Mouse (Mus musculus): ENCODE data around the gene Zbtb40. TPM values are rescaled to one million over a fixed set of nuclear protein-coding genes. Genes with fewer than 3 reads are reported as not detected.

Zbtb40 gene
- polyA plus RNA-seq, 2 experiments, result 5.0 to 7.5 TPM

- WGBS, result 38% methylated on average over 2 of the region's 2 CpGs
- no peak for ATAC-seq (ENCODE audit: low FRiP score, low read depth)
- no peaks in the 10 kb centered on the region for H3K36me3 ChIP-seq (ENCODE audit: control insufficient read depth, insufficient read depth, low read length)
- no peak overlapping the region for H3K4me2 ChIP-seq (replicated peaks; ENCODE audit: low read depth, low read length, severe bottlenecking)
- peaks cover 13% of the 10 kb centered on the region for H3K4me1 ChIP-seq (ENCODE audit: control insufficient read depth, insufficient read depth, low read length)
- no peak overlapping the region for H3K4me3 ChIP-seq (replicated peaks; ENCODE audit: low read length)
- no peaks in the 10 kb centered on the region for H3K9me3 ChIP-seq (ENCODE audit: control insufficient read depth, low read length)
- TF ChIP-seq POLR2A (IDR thresholded peaks at IDR 0.05; ENCODE audit: borderline replicate concordance, extremely low read depth, insufficient read depth, insufficient read length), result no peak
- no peak overlapping the region for H3K9ac ChIP-seq (ENCODE audit: low read depth, low read length, severe bottlenecking)
- H3K27me3 ChIP-seq (ENCODE audit: control insufficient read depth, insufficient read depth, low read length), result no peaks in the 10 kb centered on the region
- no peak overlapping the region for H3K27ac ChIP-seq (replicated peaks; ENCODE audit: low read depth, low read length)
- DNase-seq (ENCODE audit: low spot score), result no peak
Measured at GRCm38 (mm10) chr4:137082866-137083265, 34.3 kb upstream of the Zbtb40 start.

- no peak overlapping the region for H3K4me2 ChIP-seq (replicated peaks; ENCODE audit: low read depth, low read length, severe bottlenecking)
- no peak overlapping the region for H3K4me3 ChIP-seq (replicated peaks; ENCODE audit: low read length)
- no peak for DNase-seq (ENCODE audit: low spot score)
- H3K36me3 ChIP-seq (ENCODE audit: control insufficient read depth, insufficient read depth, low read length), result no peaks in the 10 kb centered on the region
- ATAC-seq (ENCODE audit: low FRiP score, low read depth), result no peak
- no peak for TF ChIP-seq POLR2A (IDR thresholded peaks at IDR 0.05; ENCODE audit: borderline replicate concordance, extremely low read depth, insufficient read depth, insufficient read length)
- 88% methylated on average over 4 of the region's 4 CpGs for WGBS
- no peak overlapping the region for H3K27ac ChIP-seq (replicated peaks; ENCODE audit: low read depth, low read length)
- H3K27me3 ChIP-seq (ENCODE audit: control insufficient read depth, insufficient read depth, low read length), result no peaks in the 10 kb centered on the region
- H3K9ac ChIP-seq (ENCODE audit: low read depth, low read length, severe bottlenecking), result no peak overlapping the region
- no peaks in the 10 kb centered on the region for H3K9me3 ChIP-seq (ENCODE audit: control insufficient read depth, low read length)
- peaks cover 13% of the 10 kb centered on the region for H3K4me1 ChIP-seq (ENCODE audit: control insufficient read depth, insufficient read depth, low read length)
Measured at GRCm38 (mm10) chr4:137081401-137081800, 32.8 kb upstream of the Zbtb40 start.

GRCm38 (mm10) chr4:137077216-137077615 lies 28.6 kb upstream of the Zbtb40 start:
- no peak for ATAC-seq (ENCODE audit: low FRiP score, low read depth)
- no peak for DNase-seq (ENCODE audit: low spot score)
- no peak overlapping the region for H3K27ac ChIP-seq (replicated peaks; ENCODE audit: low read depth, low read length)
- no peaks in the 10 kb centered on the region for H3K36me3 ChIP-seq (ENCODE audit: control insufficient read depth, insufficient read depth, low read length)
- no peak overlapping the region for H3K4me2 ChIP-seq (replicated peaks; ENCODE audit: low read depth, low read length, severe bottlenecking)
- H3K27me3 ChIP-seq (ENCODE audit: control insufficient read depth, insufficient read depth, low read length), result no peaks in the 10 kb centered on the region
- H3K9ac ChIP-seq (ENCODE audit: low read depth, low read length, severe bottlenecking), result no peak overlapping the region
- H3K9me3 ChIP-seq (ENCODE audit: control insufficient read depth, low read length), result no peaks in the 10 kb centered on the region
- H3K4me1 ChIP-seq (ENCODE audit: control insufficient read depth, insufficient read depth, low read length), result no peaks in the 10 kb centered on the region
- 45% methylated on average over 2 of the region's 2 CpGs for WGBS
- TF ChIP-seq POLR2A (IDR thresholded peaks at IDR 0.05; ENCODE audit: borderline replicate concordance, extremely low read depth, insufficient read depth, insufficient read length), result no peak
- H3K4me3 ChIP-seq (replicated peaks; ENCODE audit: low read length), result no peak overlapping the region

- WGBS, result 79% methylated on average over 6 of the region's 6 CpGs
- Histone ChIP-seq H3K27me3 (ENCODE audit: control insufficient read depth, insufficient read depth, low read length) (no peaks in the 10 kb centered on the region), H3K36me3 (ENCODE audit: control insufficient read depth, insufficient read depth, low read length) (no peaks in the 10 kb centered on the region), H3K4me1 (ENCODE audit: control insufficient read depth, insufficient read depth, low read length) (no peaks in the 10 kb centered on the region), H3K27ac (replicated peaks; ENCODE audit: low read depth, low read length) (no peak overlapping the region), H3K9me3 (ENCODE audit: control insufficient read depth, low read length) (no peaks in the 10 kb centered on the region), H3K4me2 (replicated peaks; ENCODE audit: low read depth, low read length, severe bottlenecking) (no peak overlapping the region), H3K4me3 (replicated peaks; ENCODE audit: low read length) (no peak overlapping the region), H3K9ac (ENCODE audit: low read depth, low read length, severe bottlenecking) (no peak overlapping the region)
- no peak for TF ChIP-seq POLR2A (IDR thresholded peaks at IDR 0.05; ENCODE audit: borderline replicate concordance, extremely low read depth, insufficient read depth, insufficient read length)
- ATAC-seq (ENCODE audit: low FRiP score, low read depth) (no peak), DNase-seq (ENCODE audit: low spot score) (no peak)
Measured at GRCm38 (mm10) chr4:137071204-137071603, 22.6 kb upstream of the Zbtb40 start.

- H3K27me3 ChIP-seq (ENCODE audit: control insufficient read depth, insufficient read depth, low read length), result no peaks in the 10 kb centered on the region
- no peak overlapping the region for H3K9ac ChIP-seq (ENCODE audit: low read depth, low read length, severe bottlenecking)
- ATAC-seq (ENCODE audit: low FRiP score, low read depth) (no peak), DNase-seq (ENCODE audit: low spot score) (no peak)
- H3K36me3 ChIP-seq (ENCODE audit: control insufficient read depth, insufficient read depth, low read length), result no peaks in the 10 kb centered on the region
- H3K4me2 ChIP-seq (replicated peaks; ENCODE audit: low read depth, low read length, severe bottlenecking), result no peak overlapping the region
- 22% methylated on average over 8 of the region's 8 CpGs for WGBS
- H3K4me1 ChIP-seq (ENCODE audit: control insufficient read depth, insufficient read depth, low read length), result no peaks in the 10 kb centered on the region
- no peak overlapping the region for H3K27ac ChIP-seq (replicated peaks; ENCODE audit: low read depth, low read length)
- H3K4me3 ChIP-seq (replicated peaks; ENCODE audit: low read length), result no peak overlapping the region
- H3K9me3 ChIP-seq (ENCODE audit: control insufficient read depth, low read length), result no peaks in the 10 kb centered on the region
- TF ChIP-seq POLR2A (IDR thresholded peaks at IDR 0.05; ENCODE audit: borderline replicate concordance, extremely low read depth, insufficient read depth, insufficient read length), result no peak
Measured at GRCm38 (mm10) chr4:137068491-137068890, 19.9 kb upstream of the Zbtb40 start.

GRCm38 (mm10) chr4:137065846-137066245 lies 17.2 kb upstream of the Zbtb40 start:
- Histone ChIP-seq H3K27me3 (ENCODE audit: control insufficient read depth, insufficient read depth, low read length) (no peaks in the 10 kb centered on the region), H3K9ac (ENCODE audit: low read depth, low read length, severe bottlenecking) (no peak overlapping the region), H3K4me1 (ENCODE audit: control insufficient read depth, insufficient read depth, low read length) (no peaks in the 10 kb centered on the region), H3K4me2 (replicated peaks; ENCODE audit: low read depth, low read length, severe bottlenecking) (no peak overlapping the region), H3K9me3 (ENCODE audit: control insufficient read depth, low read length) (no peaks in the 10 kb centered on the region), H3K4me3 (replicated peaks; ENCODE audit: low read length) (no peak overlapping the region), H3K27ac (replicated peaks; ENCODE audit: low read depth, low read length) (no peak overlapping the region), H3K36me3 (ENCODE audit: control insufficient read depth, insufficient read depth, low read length) (no peaks in the 10 kb centered on the region)
- DNase-seq (ENCODE audit: low spot score) (no peak), ATAC-seq (ENCODE audit: low FRiP score, low read depth) (no peak)
- no peak for TF ChIP-seq POLR2A (IDR thresholded peaks at IDR 0.05; ENCODE audit: borderline replicate concordance, extremely low read depth, insufficient read depth, insufficient read length)
- 37% methylated on average over 6 of the region's 6 CpGs for WGBS

Data from limb, embryonic 14.5 days (tissue).